Mouse (Mus musculus) liver, adult (tissue): Measurements from ENCODE around the gene Hs3st4.

Experiments used
- GATA4 ChIP-seq: IDR thresholded peaks from 2 replicates; pipeline ENCODE4 v1.6.1; 2014; ENCODE audit warnings: mild to moderate bottlenecking, low read length; ENCODE audit not compliant: insufficient replicate concordance

Hs3st4 gene

DNA sequence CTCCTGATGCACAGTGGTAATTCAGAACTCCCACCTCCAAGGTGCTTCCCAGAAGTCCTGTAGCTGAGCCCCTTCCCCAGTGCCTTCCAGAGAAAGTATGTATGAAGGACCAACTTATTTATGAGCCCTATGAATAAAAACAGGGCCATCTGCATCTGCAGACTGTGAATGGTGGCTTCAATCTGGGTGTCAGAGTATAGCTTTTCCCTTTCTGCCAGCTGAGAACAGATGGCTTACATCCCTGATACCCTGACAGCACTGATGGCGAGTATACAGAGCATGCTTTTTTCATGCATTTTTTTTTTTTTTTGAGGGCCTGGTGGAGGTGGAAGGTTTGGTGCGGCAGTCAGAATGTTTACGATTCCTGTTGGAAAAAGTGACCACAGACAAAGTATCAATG is 375.4 kb downstream of the Hs3st4 start:
- no peak for TF ChIP-seq GATA4

GRCm38 (mm10) chr7:124359836-124360235 is 377.2 kb downstream of the Hs3st4 start:
- TF ChIP-seq GATA4: no peak

GRCm38 (mm10) chr7:124372297-124372696 is 389.6 kb downstream of the Hs3st4 start:
- no peak for TF ChIP-seq GATA4

DNA sequence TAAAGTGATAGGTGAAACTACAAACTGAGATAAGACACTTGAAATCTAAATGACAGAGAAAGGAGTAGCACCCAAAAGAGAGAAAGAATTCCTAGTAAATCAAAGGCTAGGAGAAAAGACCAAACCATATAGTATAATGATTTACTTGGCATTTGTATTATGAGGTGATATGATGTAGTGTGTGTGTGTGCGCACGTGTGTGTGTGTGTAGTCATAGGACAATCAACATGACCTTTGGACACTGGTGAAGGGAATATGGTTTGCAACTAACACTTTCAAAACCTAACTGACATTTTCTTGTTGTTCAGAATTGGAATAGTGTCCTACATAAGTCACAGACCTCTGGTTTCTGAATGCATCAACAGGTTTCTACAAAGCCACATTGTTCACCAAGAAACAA is 390.0 kb downstream of the Hs3st4 start:
- no peak for TF ChIP-seq GATA4

DNA sequence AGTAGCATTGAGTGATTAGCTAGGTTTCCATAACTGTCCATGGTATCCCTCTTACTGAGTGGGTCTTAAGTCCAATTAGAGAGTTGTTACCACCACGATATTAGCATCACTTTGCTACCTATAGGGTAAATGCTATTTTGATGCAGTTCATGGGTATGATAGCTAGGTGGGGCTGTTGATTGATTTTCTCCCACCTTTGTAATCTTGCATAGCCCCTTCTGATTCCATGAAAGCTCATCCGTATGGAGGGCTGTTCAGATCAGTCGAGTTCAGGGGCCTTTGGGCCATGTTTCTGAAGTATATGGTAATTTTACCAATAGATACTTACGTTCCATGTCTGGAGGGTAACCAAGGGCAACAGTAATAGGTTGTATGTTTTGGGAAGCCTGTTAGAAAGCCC is 400.8 kb downstream of the Hs3st4 start:
- no peak for TF ChIP-seq GATA4

GRCm38 (mm10) chr7:124399184-124399583 is 416.5 kb downstream of the Hs3st4 start:
- no peak for TF ChIP-seq GATA4

GRCm38 (mm10) chr7:124426951-124427350 is 444.3 kb downstream of the Hs3st4 start:
- no peak for TF ChIP-seq GATA4
